Mouse (Mus musculus): ENCODE results near the gene Csmd2. TPM values are rescaled to one million over a fixed set of nuclear protein-coding genes. Genes with fewer than 3 reads are reported as not detected.

Csmd2 gene
- polyA plus RNA-seq, 1 experiment from 2014 or later, result 0.05 TPM

DNA sequence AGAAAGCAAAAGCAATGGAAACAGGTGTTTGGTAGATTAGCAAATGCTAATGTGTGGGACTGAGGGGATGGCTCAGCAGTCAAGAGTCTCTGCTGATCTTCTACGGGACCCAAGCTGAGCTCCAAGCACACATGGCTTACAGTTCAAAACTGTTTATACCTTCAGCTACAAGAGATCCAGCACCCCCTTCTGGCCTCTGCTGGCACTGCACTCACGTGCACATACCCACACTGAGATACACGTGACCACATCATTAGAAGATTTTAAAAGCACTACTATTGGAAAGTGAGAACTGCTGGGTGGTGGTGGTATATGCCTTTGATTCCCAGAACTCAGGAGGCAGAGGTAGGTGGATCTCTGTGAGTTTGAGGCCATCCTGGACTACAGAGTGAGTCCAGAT lies 417.9 kb downstream of the Csmd2 start:
- Histone ChIP-seq H3K9ac (replicated peaks; ENCODE audit: low read depth) (no peak overlapping the region), H3K4me1 (ENCODE audit: insufficient read depth, low read depth, low read length) (no peaks in the 10 kb centered on the region), H3K9me3 (ENCODE audit: low read length) (no peaks in the 10 kb centered on the region), H3K36me3 (ENCODE audit: insufficient read depth, low read length) (no peaks in the 10 kb centered on the region), H3K27me3 (replicated peaks; ENCODE audit: insufficient read depth, low read length) (no peaks in the 10 kb centered on the region), H3K4me3 (ENCODE audit: low read depth, low read length) (no peak overlapping the region), H3K4me2 (replicated peaks; ENCODE audit: low read depth, low read length) (no peak overlapping the region), H3K27ac (ENCODE audit: low read length) (no peak overlapping the region)
- ATAC-seq, result no peak
- no peak for DNase-seq (ENCODE audit: low spot score)
- WGBS, result 87% methylated on average over 3 of the region's 3 CpGs
- TF ChIP-seq EP300 (IDR thresholded peaks at IDR 0.05) (no peak), CTCF (IDR thresholded peaks at IDR 0.05) (no peak)

DNA sequence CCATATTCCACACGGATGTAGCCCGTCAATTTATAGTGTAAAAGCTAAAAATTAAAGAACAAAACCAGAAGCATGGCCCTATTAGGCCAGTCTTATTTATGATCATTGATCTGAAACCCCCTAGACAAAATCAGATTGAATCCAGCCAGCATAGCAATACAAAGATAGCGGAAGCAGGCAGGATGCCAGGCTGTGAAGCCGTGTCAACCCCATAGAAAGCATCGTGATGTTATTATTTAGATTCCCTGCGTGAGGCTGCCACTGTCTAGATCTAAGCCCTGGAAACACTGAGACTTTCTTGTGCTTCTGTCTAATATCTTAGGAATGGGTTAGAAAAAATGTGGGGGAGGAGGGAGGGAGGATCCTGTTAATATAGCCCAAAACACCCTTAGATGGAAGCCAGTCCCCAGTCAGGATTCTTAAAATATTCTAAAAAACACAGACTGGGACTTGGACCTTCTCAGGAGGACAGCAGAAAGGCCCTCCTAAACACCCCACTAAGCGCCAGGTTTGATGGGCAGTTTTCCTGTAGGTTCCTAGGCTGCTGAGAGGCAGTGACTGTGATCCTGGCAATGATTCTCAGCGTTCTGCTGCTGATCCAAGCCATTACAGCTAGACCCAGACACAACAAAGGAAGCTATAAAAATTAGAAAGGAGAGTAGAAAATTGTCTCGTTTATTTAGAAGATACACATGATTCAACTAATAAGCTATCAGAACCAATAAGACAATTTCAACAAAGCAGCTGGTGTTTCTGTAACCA lies 419.6 kb downstream of the Csmd2 start:
- Histone ChIP-seq H3K4me1 (ENCODE audit: insufficient read depth, low read depth, low read length) (no peaks in the 10 kb centered on the region), H3K27me3 (replicated peaks; ENCODE audit: insufficient read depth, low read length) (no peaks in the 10 kb centered on the region), H3K4me2 (replicated peaks; ENCODE audit: low read depth, low read length) (no peak overlapping the region), H3K4me3 (ENCODE audit: low read depth, low read length) (no peak overlapping the region), H3K36me3 (ENCODE audit: insufficient read depth, low read length) (no peaks in the 10 kb centered on the region), H3K27ac (ENCODE audit: low read length) (no peak overlapping the region), H3K9me3 (ENCODE audit: low read length) (no peaks in the 10 kb centered on the region), H3K9ac (replicated peaks; ENCODE audit: low read depth) (no peak overlapping the region)
- WGBS, result 75% methylated on average over 9 of the region's 9 CpGs
- DNase-seq (ENCODE audit: low spot score) (no peak), ATAC-seq (no peak)
- TF ChIP-seq CTCF (IDR thresholded peaks at IDR 0.05) (no peak), EP300 (IDR thresholded peaks at IDR 0.05) (no peak)

DNA sequence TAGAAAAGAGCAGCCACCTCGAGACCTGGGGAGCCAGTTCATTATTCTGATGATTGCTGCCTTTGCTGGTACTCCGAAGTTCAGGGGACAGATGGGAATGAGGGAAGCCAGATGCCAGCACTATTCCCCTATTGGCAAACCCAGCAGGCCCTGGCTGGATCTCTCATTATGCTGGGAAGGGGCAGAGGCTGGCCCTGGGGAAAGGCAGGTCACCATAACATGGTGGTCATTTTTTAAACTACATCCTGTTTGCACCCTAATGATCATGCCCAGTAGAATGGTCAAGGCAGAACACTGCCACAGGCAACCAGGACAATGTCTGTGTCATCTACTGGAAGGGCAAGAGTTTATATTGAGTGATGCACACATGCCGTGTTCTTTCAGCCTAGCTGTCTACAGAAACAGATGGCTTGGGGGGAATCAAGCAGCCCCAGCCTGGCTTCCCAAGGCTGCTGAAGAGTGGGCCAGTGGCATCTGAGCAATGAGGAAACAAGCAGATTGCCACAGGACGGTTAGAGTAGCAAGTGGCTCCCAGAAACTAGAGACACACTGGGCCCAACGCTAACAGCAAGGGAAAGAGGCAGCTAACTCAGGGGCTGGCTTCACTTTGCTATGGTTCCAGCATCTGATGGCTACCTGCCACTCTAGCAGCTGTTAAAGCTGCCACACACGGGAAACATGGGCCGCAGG lies 424.4 kb downstream of the Csmd2 start:
- H3K9me3 ChIP-seq (ENCODE audit: low read length), result no peaks in the 10 kb centered on the region
- H3K27me3 ChIP-seq (replicated peaks; ENCODE audit: insufficient read depth, low read length), result no peaks in the 10 kb centered on the region
- H3K4me1 ChIP-seq (ENCODE audit: insufficient read depth, low read depth, low read length), result no peaks in the 10 kb centered on the region
- no peak overlapping the region for H3K4me3 ChIP-seq (ENCODE audit: low read depth, low read length)
- no peak overlapping the region for H3K27ac ChIP-seq (ENCODE audit: low read length)
- ATAC-seq (no peak), DNase-seq (ENCODE audit: low spot score) (no peak)
- no peak for TF ChIP-seq EP300 (IDR thresholded peaks at IDR 0.05)
- TF ChIP-seq CTCF (IDR thresholded peaks at IDR 0.05), result no peak
- no peaks in the 10 kb centered on the region for H3K36me3 ChIP-seq (ENCODE audit: insufficient read depth, low read length)
- no peak overlapping the region for H3K9ac ChIP-seq (replicated peaks; ENCODE audit: low read depth)
- 76% methylated on average over 7 of the region's 7 CpGs for WGBS
- no peak overlapping the region for H3K4me2 ChIP-seq (replicated peaks; ENCODE audit: low read depth, low read length)

DNA sequence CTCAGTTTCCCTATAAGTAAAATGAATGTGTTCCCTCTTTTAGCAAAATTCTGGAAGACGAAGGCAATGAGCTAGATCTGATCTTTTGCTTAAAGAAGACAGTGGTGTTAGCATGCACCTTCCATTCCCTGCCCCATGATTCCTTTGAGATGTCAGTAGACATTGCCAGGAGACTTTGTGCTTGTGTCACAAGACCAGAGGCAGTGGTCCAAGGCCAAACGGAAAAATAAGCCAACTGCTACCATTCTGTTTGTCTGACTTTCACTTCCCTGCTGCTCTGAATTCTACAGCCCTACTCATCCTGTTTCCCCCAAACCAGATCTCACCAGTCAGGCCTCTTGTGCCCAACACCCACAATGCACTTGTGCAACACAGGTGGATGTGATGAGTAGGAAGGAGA lies 427.1 kb downstream of the Csmd2 start:
- Histone ChIP-seq H3K4me1 (ENCODE audit: insufficient read depth, low read depth, low read length) (no peaks in the 10 kb centered on the region), H3K27me3 (replicated peaks; ENCODE audit: insufficient read depth, low read length) (no peaks in the 10 kb centered on the region), H3K9me3 (ENCODE audit: low read length) (no peaks in the 10 kb centered on the region), H3K4me2 (replicated peaks; ENCODE audit: low read depth, low read length) (no peak overlapping the region), H3K27ac (ENCODE audit: low read length) (no peak overlapping the region), H3K9ac (replicated peaks; ENCODE audit: low read depth) (no peak overlapping the region), H3K4me3 (ENCODE audit: low read depth, low read length) (no peak overlapping the region), H3K36me3 (ENCODE audit: insufficient read depth, low read length) (no peaks in the 10 kb centered on the region)
- TF ChIP-seq EP300 (IDR thresholded peaks at IDR 0.05) (no peak), CTCF (IDR thresholded peaks at IDR 0.05) (no peak)
- 80% methylated on average over 2 of the region's 2 CpGs for WGBS
- no peak for ATAC-seq
- no peak for DNase-seq (ENCODE audit: low spot score)

DNA sequence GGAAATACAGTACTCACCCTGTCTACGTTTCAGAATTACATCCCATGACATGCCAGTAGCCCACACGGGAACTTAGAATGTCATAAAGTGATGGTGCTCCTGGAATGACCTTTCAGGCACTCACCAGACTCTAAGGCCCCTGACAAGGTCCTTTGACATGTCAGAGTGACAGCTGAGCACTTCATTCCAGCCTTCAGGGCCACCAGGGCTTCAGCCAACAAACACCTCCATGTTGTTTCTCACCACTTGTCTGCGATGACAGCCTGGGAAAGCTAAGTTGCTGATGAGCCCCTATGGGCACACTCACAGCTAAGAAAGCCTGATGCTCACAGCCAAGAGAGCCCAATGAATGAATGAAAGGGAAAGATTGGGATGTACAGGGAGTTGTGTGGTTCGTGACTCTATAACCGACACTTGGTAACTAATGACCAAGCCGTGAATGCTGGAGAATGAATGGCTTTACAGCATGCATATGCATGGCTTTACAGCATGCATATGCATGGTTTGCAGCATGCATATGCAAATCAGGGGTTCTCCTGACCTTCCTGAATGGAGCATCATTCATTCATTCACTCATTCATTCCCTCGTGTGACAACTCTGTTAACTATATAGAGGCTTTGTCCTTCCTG lies 432.4 kb downstream of the Csmd2 start:
- Histone ChIP-seq H3K4me1 (ENCODE audit: insufficient read depth, low read depth, low read length) (peaks cover 7% of the 10 kb centered on the region; the same call in 1 of the 2 replicates), H3K27me3 (replicated peaks; ENCODE audit: insufficient read depth, low read length) (no peaks in the 10 kb centered on the region), H3K27ac (ENCODE audit: low read length) (no peak overlapping the region), H3K4me3 (ENCODE audit: low read depth, low read length) (no peak overlapping the region), H3K9me3 (ENCODE audit: low read length) (no peaks in the 10 kb centered on the region), H3K4me2 (replicated peaks; ENCODE audit: low read depth, low read length) (no peak overlapping the region), H3K36me3 (ENCODE audit: insufficient read depth, low read length) (no peaks in the 10 kb centered on the region), H3K9ac (replicated peaks; ENCODE audit: low read depth) (no peak overlapping the region)
- TF ChIP-seq EP300 (IDR thresholded peaks at IDR 0.05) (no peak), CTCF (IDR thresholded peaks at IDR 0.05) (no peak)
- no peak for ATAC-seq
- no peak for DNase-seq (ENCODE audit: low spot score)
- 70% methylated on average over 7 of the region's 7 CpGs for WGBS

DNA sequence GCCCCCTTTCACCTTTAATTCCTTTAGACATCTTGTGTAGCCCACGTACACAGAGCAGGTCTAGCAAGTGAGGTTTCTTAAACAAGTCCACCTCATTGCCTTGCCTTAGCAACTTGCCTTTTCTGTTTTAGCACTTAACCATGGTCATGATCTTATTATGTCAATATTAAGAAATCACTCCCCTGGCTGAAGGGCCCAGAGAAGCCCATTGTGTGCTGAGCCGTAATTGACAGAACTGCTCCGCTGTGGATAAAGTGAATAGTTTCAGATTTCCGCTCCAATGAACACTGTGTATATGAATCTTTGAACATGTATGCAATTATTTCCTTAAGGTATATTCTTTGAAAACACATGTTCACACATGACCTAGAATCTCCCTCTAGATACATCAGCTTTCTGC lies 434.8 kb downstream of the Csmd2 start:
- Histone ChIP-seq H3K9ac (replicated peaks; ENCODE audit: low read depth) (no peak overlapping the region), H3K27me3 (replicated peaks; ENCODE audit: insufficient read depth, low read length) (no peaks in the 10 kb centered on the region), H3K4me1 (ENCODE audit: insufficient read depth, low read depth, low read length) (peaks cover 7% of the 10 kb centered on the region; the same call in 1 of the 2 replicates), H3K27ac (ENCODE audit: low read length) (peak overlapping the region; percentile 48; the same call in 1 of the 2 replicates), H3K4me2 (replicated peaks; ENCODE audit: low read depth, low read length) (no peak overlapping the region), H3K4me3 (ENCODE audit: low read depth, low read length) (no peak overlapping the region), H3K36me3 (ENCODE audit: insufficient read depth, low read length) (no peaks in the 10 kb centered on the region), H3K9me3 (ENCODE audit: low read length) (no peaks in the 10 kb centered on the region)
- 64% methylated on average over 4 of the region's 4 CpGs for WGBS
- DNase-seq (ENCODE audit: low spot score) (peak; percentile 76), ATAC-seq (peak; percentile 75)
- TF ChIP-seq CTCF (IDR thresholded peaks at IDR 0.05), result no peak
- peak; percentile 51; the same call in 1 of the 2 replicates for TF ChIP-seq EP300 (IDR thresholded peaks at IDR 0.05)
